Mouse (Mus musculus) right cerebral cortex, postnatal 10 days (tissue): ENCODE results near the gene Carm1.
A peak's percentile ranks its signal among the peaks of the same experiment; 100 is the strongest.
"Not testable (repeated sequence)": the region's sequence is repeated elsewhere in the genome, so short reads cannot be mapped to it uniquely, and the experiment has no call there.

ENCODE experiments used
- DNase-seq, 2 experiments: peaks; one replicate each; pipeline ENCODE4 v3.0.0; 2021; ENCODE audit warnings: low spot score in 2 of 2

Carm1 gene

DNA sequence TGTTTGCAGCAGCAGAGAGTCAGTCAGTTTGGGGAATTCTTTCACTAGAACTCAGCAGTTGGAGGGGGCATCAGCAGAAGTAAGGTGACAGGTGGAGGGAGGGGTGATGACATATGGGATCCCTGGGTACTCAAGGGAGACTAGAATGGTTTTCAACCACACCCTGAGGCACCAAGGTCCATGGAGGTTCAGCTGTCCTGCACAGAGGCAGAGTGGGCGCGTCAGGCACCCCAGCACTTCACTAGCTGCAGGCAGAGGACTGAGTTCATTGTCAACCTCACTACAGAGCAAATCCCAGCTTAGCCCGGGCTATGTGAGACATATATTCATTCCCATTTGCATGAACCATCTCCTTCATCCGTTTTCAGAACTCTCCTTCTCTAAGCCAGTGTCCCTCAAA, 9.7 kb upstream of the Carm1 start:
- DNase-seq, result no peak

GRCm38 (mm10) chr9:21539981-21540753, 6.5 kb upstream of the Carm1 start:
- DNase-seq, result no peak

- DNase-seq, result not testable (repeated sequence)
Measured at GRCm38 (mm10) chr9:21542001-21542400, 4.7 kb upstream of the Carm1 start.

- no peak for DNase-seq
Measured at GRCm38 (mm10) chr9:21545351-21545915, 1.3 kb upstream of the Carm1 start.

GRCm38 (mm10) chr9:21545916-21546788, 542 bp upstream of the Carm1 start:
- DNase-seq, result peak; percentile 99

GRCm38 (mm10) chr9:21547075-21547941, 614 bp downstream of the Carm1 start:
- peak; percentile 73 to 74 for DNase-seq

- DNase-seq, result no peak
Measured at GRCm38 (mm10) chr9:21551049-21551448, 4.4 kb downstream of the Carm1 start.

GRCm38 (mm10) chr9:21553607-21554273, 7.0 kb downstream of the Carm1 start:
- no peak for DNase-seq

DNA sequence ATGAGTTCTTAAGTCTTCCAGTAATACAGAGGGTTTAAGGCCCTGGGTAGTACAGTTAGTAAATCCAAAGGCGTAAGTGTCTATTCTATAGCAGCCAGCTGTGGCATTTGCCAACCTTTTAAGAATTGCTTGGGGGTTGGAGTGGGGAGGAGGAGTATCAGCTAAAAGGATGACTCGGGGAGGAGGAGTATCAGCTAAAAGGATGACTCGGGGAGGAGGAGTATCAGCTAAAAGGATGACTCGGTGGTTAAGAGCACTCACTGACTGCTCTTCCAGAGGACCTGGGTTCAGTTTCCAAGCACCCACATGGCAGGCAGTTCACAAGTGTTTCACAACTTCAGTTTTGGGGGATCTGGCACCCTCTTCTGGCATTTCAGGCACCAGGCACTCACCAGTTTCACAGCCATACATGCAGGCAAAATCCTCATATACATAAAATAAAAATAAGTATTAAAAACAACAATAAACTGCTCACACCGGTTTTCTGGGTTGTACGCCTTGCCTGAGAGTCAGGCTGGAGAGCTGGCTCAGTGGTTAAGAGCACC, 8.6 kb downstream of the Carm1 start:
- DNase-seq, result no peak

DNA sequence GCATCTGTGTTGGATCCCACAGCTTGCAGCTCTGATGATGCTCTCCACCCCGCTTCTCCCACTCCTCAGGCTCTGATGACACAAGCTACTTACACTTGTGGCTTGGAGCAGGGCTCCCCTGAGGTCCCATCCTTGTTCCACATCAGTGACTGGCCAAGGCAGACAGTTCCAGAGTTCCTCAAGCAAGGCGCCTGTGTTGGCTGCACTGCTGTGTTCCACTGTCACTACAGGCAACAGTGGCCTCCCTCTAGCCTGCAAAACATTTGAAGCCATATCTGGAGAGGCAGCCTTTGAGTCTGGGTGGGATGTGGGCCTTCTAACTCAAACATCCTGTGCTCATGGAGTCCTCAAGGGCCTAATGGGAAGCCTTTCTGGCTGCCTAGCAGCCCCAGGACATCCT, 10.3 kb downstream of the Carm1 start:
- DNase-seq, result no peak

DNA sequence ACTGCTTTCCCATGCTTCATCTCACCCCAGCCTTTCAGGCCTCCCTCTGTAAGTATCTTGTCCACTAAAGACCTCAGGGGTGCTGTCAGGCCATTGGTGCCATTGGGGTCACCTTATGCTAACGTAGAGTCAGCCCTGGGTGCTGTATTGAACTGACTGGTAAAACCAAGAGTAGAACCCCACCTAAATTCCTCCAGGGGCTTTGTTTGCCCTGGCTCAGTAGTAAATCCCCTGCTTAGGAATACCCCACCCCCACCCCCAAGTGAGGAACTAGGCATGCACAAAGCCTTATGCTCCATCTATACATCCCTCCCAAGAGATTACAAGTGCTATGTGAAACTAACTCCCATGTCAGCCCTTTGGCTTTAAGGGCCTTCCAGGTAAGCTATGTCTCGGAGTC, 10.9 kb downstream of the Carm1 start:
- no peak for DNase-seq

- DNase-seq, result no peak
Measured at GRCm38 (mm10) chr9:21558366-21558765, 11.7 kb downstream of the Carm1 start.

DNA sequence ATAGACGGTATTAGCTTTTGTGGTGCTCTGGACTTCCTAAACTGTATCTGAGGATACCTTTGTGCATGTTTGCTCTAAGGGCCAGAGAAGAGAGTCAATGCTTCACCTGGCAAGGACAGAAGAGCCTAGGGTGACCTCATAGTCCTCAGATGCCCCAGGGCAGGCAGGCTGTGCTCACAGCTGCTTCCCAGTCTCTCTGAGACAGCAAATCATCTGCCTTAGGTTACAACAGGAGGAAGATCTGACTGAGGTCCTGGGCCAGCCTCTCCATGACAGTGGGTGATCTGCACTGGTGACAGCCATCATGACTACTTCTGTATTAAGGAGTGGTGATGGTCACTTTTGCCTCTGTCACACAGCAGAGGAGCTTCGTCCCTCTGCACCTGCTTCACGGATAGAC, 12.5 kb downstream of the Carm1 start:
- no peak for DNase-seq

GRCm38 (mm10) chr9:21564420-21564819, 17.7 kb downstream of the Carm1 start:
- no peak for DNase-seq

DNA sequence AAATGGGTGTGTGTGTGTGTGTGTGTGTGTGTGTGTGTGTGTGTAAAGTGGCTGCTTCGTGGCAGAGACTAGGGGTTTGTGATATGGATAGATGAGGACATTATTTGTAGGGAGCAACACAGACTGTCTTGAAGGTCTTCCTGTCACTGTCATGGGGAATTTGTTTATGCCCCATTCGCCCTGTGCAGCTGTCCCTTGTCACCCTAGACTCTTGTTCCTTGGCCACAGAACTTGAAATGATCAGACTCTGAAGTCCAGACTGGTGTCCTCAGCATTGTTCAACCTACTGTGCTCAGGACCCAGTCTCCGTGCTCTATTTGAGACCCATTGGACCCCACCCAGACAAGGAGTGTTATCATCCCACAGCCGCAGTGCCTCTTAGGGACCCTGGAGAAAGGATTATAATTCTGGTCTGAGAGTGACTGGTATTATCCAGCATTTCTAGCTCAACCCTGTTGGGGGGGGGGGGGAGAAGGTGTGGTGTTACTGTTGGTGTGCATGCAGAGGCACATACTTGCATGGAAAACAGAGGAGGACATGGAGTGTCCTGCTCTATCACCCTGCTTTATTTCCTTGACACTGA, 18.4 kb downstream of the Carm1 start:
- no peak for DNase-seq

- DNase-seq, result no peak
Measured at GRCm38 (mm10) chr9:21566538-21566937, 19.8 kb downstream of the Carm1 start.

DNA sequence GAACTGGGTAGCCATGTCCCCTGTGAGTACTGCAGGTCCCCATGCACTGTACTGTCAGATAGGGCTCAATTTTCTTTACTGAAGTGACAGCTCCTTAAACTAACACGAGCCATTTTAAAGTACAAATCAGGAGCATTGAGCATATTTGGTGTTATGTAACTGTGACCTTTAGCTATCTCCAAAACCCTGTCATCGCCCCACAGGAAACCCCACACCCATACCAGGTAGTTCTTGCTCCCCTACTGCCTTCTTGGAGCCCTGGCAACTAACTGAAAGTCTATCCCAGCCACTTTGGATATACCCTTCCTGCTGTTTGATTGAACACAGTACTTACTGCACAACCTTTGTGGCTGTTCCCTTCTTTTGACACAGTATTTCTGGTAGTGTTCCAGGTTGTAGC, 20.4 kb downstream of the Carm1 start:
- DNase-seq, result no peak

DNA sequence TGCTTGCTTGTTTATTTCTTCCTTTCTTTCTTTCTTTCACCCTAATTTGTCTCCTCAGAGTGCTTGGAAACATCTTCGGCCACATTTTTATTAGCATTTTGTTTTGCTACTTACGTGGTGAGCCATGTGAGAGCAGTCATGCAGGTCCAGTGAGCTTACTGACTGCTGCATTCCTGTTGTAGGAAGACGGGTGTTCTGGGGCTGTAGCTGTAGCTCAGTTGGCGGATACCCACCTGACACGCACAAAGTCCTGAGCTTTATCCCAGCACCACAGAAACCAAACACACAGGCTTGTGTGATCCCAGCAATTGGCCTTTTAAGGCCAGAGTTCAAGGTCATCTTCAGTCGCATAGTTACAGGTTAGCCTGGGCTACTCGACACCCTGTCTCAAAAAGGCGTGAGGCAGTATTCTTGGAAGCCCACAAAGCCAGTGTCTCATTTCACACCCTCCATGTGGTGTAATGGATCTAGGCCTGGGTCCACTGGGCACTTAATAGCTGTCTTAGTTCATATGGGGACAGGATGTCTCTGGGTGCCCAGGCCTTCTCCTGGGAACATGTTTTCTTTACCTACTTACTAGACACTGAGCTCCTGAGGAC, 22.1 kb downstream of the Carm1 start:
- DNase-seq, result no peak

GRCm38 (mm10) chr9:21574012-21574801, 27.5 kb downstream of the Carm1 start:
- no peak for DNase-seq
